Mouse (Mus musculus) forebrain, embryonic 15.5 days (tissue): ENCODE results near the gene Wdr18. TPM values are rescaled to one million over a fixed set of nuclear protein-coding genes. Genes with fewer than 3 reads are reported as not detected.

ENCODE experiments used
- ATAC-seq: fragments of 200-750 bp; cut with Nextera tagmentation; replicated peaks from 2 replicates; pipeline ENCODE4 v1.8.0; 2017; ENCODE audit warnings: mild to moderate bottlenecking, moderate TSS enrichment, moderate library complexity
- H3K27ac ChIP-seq: fragments of 300-500 bp; sonication (generic); replicated peaks from 2 replicates; pipeline ENCODE4 v1.5.1; 2015; ENCODE audit warnings: mild to moderate bottlenecking, inconsistent platforms
- H3K27me3 ChIP-seq: fragments of 300-500 bp; sonication (generic); 2 replicates; pipeline ENCODE4 v1.6.1; 2015; ENCODE audit warnings: inconsistent platforms
- H3K36me3 ChIP-seq: fragments of 300-500 bp; sonication (generic); 2 replicates; pipeline ENCODE4 v1.6.1; 2015; ENCODE audit warnings: mild to moderate bottlenecking, inconsistent platforms
- H3K4me1 ChIP-seq: fragments of 300-500 bp; sonication (generic); 2 replicates; pipeline ENCODE4 v1.6.1; 2015; ENCODE audit warnings: inconsistent platforms
- H3K4me2 ChIP-seq: fragments of 300-500 bp; sonication (generic); replicated peaks from 2 replicates; pipeline ENCODE4 v1.6.1; 2015; ENCODE audit warnings: mild to moderate bottlenecking, inconsistent platforms
- H3K4me3 ChIP-seq: fragments of 300-500 bp; sonication (generic); 2 replicates; pipeline ENCODE4 v1.5.1; 2015; ENCODE audit warnings: mild to moderate bottlenecking, inconsistent platforms
- H3K9ac ChIP-seq: fragments of 300-500 bp; sonication (generic); replicated peaks from 2 replicates; pipeline ENCODE4 v1.6.1; 2015; ENCODE audit warnings: mild to moderate bottlenecking, inconsistent platforms
- H3K9me3 ChIP-seq: fragments of 300-500 bp; sonication (generic); 2 replicates; pipeline ENCODE4 v1.6.1; 2016; ENCODE audit warnings: inconsistent platforms
- WGBS: fragments of 180-500 bp; shearing (Covaris S2); methylation state at CpG from one replicate; pipeline ENCODE4 v1.1.7; 2015; ENCODE audit warnings: mixed read lengths; 5-methylcytosine and 5-hydroxymethylcytosine counted together
- polyA plus RNA-seq: library from polyadenylated mRNA; unstranded; fragments of >200 nt; fragmentation: Nextera tagmentation; extraction: Ambion mirVana; gene quantifications from 2 replicates; pipeline ENCODE4 v1.2.1, GENCODE M21; 2015

Wdr18 gene
- polyA plus RNA-seq, 1 experiment from 2014 or later: 89.2 TPM

DNA sequence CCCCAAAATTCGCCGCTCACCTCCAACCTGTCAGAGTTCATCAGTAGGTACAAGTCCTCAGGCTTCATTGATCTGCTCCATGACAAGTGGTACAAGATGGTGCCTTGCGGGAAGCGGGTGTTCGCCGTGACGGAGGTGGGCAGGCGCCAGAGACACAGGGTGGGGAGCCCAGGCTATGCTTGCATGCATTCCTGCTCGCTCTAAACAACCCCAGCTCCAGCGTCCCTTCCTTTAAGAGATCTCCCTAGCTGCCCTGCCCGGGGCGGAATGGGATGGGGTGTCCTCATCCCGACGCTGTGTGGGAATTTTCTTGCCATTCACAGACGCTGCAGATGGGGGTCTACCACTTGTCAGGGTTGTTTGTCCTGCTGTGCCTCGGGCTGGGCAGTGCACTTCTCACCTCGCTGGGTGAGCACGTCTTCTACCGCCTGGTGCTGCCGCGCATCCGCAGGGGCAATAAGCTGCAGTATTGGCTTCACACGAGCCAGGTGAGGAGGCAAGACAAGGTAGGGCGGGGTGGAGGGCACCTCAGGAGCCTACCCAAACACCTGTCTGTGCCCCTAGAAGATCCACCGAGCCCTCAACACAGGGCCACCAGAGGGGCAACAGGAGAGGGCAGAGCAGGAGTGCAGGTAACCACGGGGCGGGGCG is 16.2 kb downstream of the Wdr18 start:
- ATAC-seq: no peak
- peaks cover 13% of the 10 kb centered on the region; the same call in 1 of the 2 replicates for H3K27me3 ChIP-seq
- peaks cover 6% of the 10 kb centered on the region; the same call in 1 of the 2 replicates for H3K4me1 ChIP-seq
- H3K9me3 ChIP-seq: no peaks in the 10 kb centered on the region
- no peak overlapping the region for H3K27ac ChIP-seq
- no peak overlapping the region for H3K9ac ChIP-seq
- 86% methylated on average over 28 of the region's 28 CpGs for WGBS
- H3K4me2 ChIP-seq: no peak overlapping the region
- H3K4me3 ChIP-seq: no peak overlapping the region
- H3K36me3 ChIP-seq: peaks cover 42% of the 10 kb centered on the region

DNA sequence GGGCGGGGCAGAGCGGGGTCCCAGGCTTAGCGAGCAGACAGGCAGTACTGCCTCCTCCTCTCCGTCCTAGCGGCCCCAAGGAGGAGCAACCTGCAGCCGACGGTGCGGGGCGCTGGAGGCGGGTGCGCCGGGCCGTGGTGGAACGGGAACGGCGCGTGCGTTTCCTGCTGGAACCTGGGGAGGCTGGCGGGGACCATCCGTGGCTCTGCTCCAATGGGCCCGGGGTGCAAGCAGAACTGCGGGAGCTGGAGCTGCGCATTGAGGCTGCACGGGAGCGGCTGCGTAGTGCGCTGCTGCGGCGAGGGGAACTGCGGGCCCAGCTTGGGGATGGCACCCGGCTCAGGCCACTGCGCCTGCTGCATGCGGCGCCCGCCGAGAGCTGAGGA is 16.8 kb downstream of the Wdr18 start:
- Histone ChIP-seq H3K4me2 (no peak overlapping the region), H3K4me1 (peaks cover 10% of the 10 kb centered on the region), H3K36me3 (peaks cover 42% of the 10 kb centered on the region), H3K27me3 (peaks cover 9% of the 10 kb centered on the region; the same call in 1 of the 2 replicates), H3K4me3 (no peak overlapping the region), H3K9ac (no peak overlapping the region), H3K9me3 (no peaks in the 10 kb centered on the region), H3K27ac (no peak overlapping the region)
- WGBS: 71% methylated on average over 36 of the region's 36 CpGs
- no peak for ATAC-seq

DNA sequence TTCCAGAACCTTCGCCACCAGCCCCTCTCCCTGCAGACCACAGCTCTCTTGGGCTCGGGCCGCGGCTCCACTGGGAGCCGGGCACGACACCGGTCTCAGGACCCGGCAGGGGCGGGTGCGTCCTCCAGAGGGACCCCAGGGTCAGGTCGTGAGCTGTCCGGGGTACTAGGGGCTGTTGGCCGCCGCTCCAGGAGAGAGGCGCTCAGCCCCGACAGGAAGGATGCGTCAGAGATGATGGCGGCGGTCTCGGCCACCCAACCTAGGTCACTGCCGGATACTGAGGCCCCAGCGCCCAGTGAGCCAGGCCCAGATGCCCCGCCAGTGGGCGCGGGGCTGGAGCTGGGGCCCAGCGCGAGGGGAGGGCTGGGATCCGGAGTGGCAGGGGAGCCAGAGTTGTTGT is 17.4 kb downstream of the Wdr18 start:
- no peak for ATAC-seq
- Histone ChIP-seq H3K36me3 (peaks cover 42% of the 10 kb centered on the region), H3K9me3 (no peaks in the 10 kb centered on the region), H3K4me2 (no peak overlapping the region), H3K9ac (no peak overlapping the region), H3K27ac (no peak overlapping the region), H3K4me1 (peaks cover 14% of the 10 kb centered on the region), H3K4me3 (no peak overlapping the region), H3K27me3 (0 out of 2 replicates have a peak, but pooled peaks cover 3% of the 10 kb centered on the region)
- 81% methylated on average over 27 of the region's 28 CpGs for WGBS

DNA sequence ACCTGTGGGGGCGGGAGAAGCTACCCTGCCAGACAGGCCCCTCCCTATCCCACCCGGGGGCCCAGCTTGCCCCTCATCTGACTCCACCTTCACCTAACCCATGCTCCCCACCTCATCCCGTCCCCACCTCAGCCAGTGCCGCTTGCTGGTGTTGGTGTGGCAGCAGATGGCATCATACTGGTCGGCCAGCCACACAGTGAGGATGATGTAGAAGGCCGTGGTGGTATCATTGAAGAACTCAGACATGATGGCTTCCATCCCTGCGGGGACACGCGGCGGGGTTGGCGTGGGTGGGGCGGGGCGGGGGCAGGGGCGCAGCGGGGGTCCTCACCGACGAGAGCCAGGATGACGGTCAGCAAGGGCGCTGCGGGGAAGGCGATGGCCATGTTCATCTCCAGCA is 18.1 kb downstream of the Wdr18 start:
- H3K4me3 ChIP-seq: no peak overlapping the region
- no peak overlapping the region for H3K9ac ChIP-seq
- 95% methylated on average over 21 of the region's 21 CpGs for WGBS
- no peak for ATAC-seq
- no peaks in the 10 kb centered on the region for H3K27me3 ChIP-seq
- no peak overlapping the region for H3K27ac ChIP-seq
- no peaks in the 10 kb centered on the region for H3K9me3 ChIP-seq
- peaks cover 22% of the 10 kb centered on the region for H3K4me1 ChIP-seq
- no peak overlapping the region for H3K4me2 ChIP-seq
- H3K36me3 ChIP-seq: peaks cover 42% of the 10 kb centered on the region

DNA sequence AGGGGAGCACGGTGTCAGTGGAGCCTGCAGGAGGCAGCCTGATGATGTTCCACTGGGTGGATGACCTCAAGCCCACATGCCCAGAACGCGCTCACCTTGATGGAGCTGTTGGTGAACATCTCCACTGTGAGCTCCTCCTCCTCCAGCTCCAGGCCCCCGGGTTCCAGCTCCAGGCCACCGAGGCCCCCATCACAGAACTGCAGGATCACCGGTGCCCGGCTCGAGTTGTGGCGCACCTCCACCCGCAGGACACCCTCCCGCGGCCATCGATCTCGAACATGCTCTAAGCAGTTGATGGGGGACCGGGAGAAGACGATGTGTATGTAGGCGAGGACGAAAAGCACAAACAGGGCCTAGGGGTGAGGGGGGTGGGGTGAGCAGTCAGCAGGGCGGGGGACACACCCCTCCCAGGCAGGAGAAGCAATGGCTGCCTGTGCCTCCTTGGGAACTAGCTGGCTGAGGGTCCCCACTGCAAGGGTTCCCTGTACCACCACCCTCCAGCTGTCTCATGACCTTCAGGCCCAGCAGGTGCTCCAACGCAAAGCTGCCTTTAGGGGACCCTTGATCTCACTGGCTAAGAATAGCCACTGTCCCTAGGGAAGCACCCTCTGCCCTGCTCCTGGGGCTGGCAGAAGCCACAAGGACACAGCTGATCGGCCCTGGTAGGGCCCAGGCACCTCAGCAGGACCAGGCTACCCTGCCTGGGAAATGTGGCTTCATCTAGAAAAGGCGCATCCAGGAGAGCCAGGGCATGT is 19.6 kb downstream of the Wdr18 start:
- Histone ChIP-seq H3K27me3 (no peaks in the 10 kb centered on the region), H3K27ac (no peak overlapping the region), H3K4me1 (peaks cover 29% of the 10 kb centered on the region), H3K4me3 (no peak overlapping the region), H3K4me2 (no peak overlapping the region), H3K36me3 (peaks cover 42% of the 10 kb centered on the region), H3K9me3 (no peaks in the 10 kb centered on the region), H3K9ac (no peak overlapping the region)
- 93% methylated on average over 22 of the region's 22 CpGs for WGBS
- ATAC-seq: no peak

DNA sequence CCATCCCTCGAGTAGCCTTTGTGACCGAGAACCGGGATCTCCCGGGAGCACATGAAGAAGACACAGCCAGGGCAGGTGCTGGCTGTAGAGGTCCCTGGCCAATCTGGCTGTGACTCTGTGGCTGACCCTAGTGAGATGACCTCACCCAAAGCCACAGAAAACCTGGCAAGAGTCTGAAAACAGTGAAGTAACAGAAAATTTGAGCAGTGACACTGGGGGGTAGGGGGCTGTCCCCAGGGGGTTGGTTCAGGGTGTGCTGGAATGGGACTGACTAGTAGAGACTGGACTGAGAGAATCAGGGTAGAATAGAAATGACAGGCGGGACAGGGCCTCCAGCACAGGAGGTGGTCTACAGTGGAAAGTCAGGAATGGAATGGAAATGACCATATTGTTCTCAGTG is 23.3 kb downstream of the Wdr18 start:
- WGBS: 83% methylated on average over 5 of the region's 5 CpGs
- peaks cover 17% of the 10 kb centered on the region for H3K27me3 ChIP-seq
- no peak for ATAC-seq
- peak overlapping the region; percentile 80 for H3K4me3 ChIP-seq
- H3K4me1 ChIP-seq: peaks cover 51% of the 10 kb centered on the region
- H3K9me3 ChIP-seq: no peaks in the 10 kb centered on the region
- peaks cover 11% of the 10 kb centered on the region for H3K36me3 ChIP-seq
- peak overlapping the region; percentile 91 for H3K9ac ChIP-seq
- peak overlapping the region; percentile 92 for H3K4me2 ChIP-seq
- peak overlapping the region; percentile 97 for H3K27ac ChIP-seq

DNA sequence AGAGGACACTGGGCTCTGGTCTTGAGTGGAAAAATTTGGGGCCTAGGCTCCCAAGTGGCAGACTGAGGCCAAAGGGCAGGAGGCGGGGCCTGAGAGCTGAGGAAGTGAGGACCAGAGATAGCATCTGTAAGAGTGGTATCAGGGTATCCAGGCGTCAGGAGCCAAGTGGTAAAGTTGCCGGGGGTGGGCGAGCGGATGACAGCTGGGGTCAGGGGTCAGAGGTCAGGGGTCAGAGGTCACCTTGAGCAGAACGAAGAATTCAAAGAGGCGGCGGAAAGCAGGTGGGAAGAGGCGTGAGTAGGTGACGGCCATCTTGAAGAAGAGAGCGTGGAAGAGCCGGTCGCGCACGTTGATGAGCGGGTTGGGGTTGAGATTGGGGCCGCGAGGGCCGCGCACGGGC is 23.7 kb downstream of the Wdr18 start:
- ATAC-seq: peak; percentile 2; the same call in 1 of the 2 replicates
- 1% methylated on average over 16 of the region's 21 CpGs for WGBS
- peak overlapping the region; percentile 97 for H3K27ac ChIP-seq
- H3K9me3 ChIP-seq: no peaks in the 10 kb centered on the region
- peak overlapping the region; percentile 91 for H3K9ac ChIP-seq
- peak overlapping the region; percentile 92 for H3K4me2 ChIP-seq
- peaks cover 6% of the 10 kb centered on the region for H3K36me3 ChIP-seq
- H3K4me3 ChIP-seq: peak overlapping the region; percentile 80
- H3K4me1 ChIP-seq: peaks cover 56% of the 10 kb centered on the region
- H3K27me3 ChIP-seq: peaks cover 21% of the 10 kb centered on the region

DNA sequence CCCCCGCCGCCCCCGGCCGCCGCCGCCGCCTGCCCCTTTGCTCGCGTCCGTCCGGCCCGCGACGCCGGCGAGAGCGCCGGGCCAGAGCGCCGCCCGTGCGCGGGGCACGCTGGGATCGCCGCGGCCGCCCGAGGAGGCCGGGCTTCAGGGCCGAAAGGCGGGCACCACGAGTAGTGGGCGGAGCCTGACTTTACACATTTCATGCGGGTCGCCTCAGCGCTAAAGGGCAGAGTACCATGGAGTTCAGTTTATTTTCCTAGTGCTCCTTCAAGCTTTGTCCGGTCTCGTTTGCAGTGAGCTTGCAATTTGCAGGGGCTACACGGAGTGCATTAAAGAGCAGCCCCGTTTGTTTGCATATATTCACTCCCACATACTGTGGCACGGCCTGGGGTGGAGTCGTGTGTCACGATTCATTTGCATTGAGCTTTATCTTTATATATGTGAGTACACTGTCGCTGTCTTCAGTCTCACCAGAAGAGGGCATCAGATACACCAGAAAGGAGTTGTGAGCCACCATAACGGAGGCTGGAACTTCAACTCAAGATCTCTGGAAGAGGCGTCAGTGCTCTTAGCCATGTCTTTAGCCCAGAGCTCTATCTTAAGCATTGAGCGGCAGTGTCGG is 24.4 kb downstream of the Wdr18 start, which contains the start of gene Tmem259:
Gene Tmem259 (minus strand): TSS at position 136 of the 622 bp plus-strand sequence.
- peak within 1 kb of the TSS; percentile 97 for H3K27ac ChIP-seq
- no peaks in the 10 kb centered on the region; the same call in 1 of the 2 replicates for H3K36me3 ChIP-seq
- H3K27me3 ChIP-seq: peaks cover 28% of the 10 kb centered on the region
- peak within 1 kb of the TSS; percentile 80 for H3K4me3 ChIP-seq
- H3K4me1 ChIP-seq: peaks cover 58% of the 10 kb centered on the region
- ATAC-seq: peak; percentile 82
- H3K9me3 ChIP-seq: no peaks in the 10 kb centered on the region
- H3K4me2 ChIP-seq: peak within 1 kb of the TSS; percentile 92
- under 1% methylated on average over 44 of the region's 49 CpGs for WGBS
- H3K9ac ChIP-seq: peak within 1 kb of the TSS; percentile 91

DNA sequence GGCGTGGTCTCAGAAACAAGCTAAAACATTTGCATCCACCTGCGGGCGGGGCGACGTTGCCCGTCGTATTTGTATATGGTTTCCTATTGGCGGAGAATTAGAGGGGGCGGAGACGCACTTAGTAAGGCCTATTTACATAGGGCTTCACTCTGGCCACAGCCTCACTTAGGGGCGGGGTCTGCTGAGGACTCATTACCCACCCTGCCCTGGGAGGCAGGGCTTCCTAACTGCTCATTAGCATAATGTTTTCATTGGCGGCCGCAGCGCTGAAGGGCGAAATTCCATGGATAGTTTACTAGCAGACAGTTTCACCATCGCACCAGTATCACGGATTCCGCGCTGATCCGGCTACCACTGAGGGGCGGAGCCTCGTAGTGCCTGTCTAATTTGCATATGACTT is 24.9 kb downstream of the Wdr18 start:
- H3K4me1 ChIP-seq: peaks cover 58% of the 10 kb centered on the region

DNA sequence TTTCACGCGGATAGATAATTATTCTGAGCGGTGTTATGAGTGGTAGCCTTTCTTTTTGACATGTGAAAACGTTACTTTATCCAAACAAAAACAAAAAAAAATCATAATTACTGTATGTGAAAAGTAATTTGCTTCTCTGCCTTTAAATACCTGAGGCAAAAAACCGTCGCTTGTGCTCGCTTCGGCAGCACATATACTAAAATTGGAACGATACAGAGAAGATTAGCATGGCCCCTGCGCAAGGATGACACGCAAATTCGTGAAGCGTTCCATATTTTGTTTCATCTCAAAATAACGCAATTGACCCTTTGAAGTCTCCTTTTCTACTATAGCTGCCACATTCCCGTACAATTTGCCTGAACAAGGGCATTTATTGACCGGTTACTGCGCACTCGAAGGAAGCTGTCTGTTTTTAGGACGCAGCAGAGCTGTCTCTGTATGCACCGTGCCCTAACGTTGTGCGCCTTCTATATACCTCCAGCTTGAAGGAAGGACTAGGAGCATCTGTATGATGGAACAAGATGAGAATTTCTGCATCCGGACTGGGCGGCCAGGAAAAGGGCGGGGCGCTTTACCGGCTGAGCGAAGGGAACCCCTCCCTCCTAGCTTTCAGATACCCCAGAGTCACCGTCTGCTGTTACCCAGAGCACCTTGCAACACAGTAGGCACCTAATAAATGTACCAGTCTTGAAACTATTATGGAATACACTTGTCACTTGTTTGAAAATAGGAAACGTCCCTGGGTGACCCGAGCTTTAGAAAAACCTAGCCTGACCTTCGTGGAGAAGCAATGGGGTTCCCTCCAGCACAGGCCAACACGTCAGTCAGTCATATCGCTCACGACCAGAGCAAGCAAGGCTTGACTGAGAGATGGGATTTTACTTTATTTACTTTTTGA is 25.6 kb downstream of the Wdr18 start:
- H3K4me2 ChIP-seq: peak overlapping the region; percentile 92
- H3K4me1 ChIP-seq: peaks cover 58% of the 10 kb centered on the region
- H3K9me3 ChIP-seq: no peaks in the 10 kb centered on the region
- no peak for ATAC-seq
- H3K36me3 ChIP-seq: no peaks in the 10 kb centered on the region
- H3K9ac ChIP-seq: peak overlapping the region; percentile 91
- 3% methylated on average over 35 of the region's 35 CpGs for WGBS
- H3K27ac ChIP-seq: peak overlapping the region; percentile 97
- H3K4me3 ChIP-seq: peak overlapping the region; percentile 80
- H3K27me3 ChIP-seq: peaks cover 36% of the 10 kb centered on the region

More for the DNA sequence above, 24.9 kb downstream of the Wdr18 start:
- Histone ChIP-seq H3K9me3 (no peaks in the 10 kb centered on the region), H3K36me3 (no peaks in the 10 kb centered on the region), H3K9ac (peak overlapping the region; percentile 91), H3K27me3 (peaks cover 33% of the 10 kb centered on the region), H3K4me2 (peak overlapping the region; percentile 92), H3K4me3 (peak overlapping the region; percentile 80), H3K27ac (peak overlapping the region; percentile 97)
- ATAC-seq: peak; percentile 94
- 0% methylated on average over 22 of the region's 22 CpGs for WGBS

DNA sequence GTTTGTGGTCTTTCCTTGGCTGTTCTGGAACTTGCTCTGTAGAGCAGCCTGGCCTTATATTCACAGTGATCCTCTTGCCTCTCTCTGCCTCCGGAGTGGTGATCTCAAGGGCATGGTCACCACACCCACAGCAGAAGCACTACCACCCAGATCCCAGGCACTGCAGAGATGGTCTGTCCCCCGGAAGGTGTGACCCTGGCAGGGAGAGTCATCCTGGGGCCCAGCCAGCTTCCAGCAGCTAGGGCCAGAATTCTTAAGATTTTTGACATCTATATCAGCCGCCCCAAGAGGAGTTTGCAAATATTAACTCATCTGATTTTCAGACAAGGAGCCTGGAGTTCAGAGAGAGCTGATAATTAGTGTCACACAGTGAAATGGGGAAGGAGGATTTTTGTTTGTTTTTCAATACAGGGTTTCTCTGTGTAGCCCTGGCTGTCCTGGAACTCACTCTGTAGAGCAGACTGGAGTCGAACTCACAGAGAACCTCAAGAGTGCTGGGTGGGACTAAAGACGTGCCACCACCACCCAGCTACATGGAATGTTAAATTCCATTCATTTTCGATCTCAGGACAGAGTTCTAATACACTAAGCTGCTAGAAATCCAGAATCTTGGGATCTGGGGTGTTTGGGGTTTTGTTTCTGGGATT is 26.4 kb downstream of the Wdr18 start:
- H3K27me3 ChIP-seq: peaks cover 44% of the 10 kb centered on the region
- peak overlapping the region; percentile 80 for H3K4me3 ChIP-seq
- ATAC-seq: no peak
- peak overlapping the region; percentile 97 for H3K27ac ChIP-seq
- H3K9me3 ChIP-seq: no peaks in the 10 kb centered on the region
- H3K36me3 ChIP-seq: no peaks in the 10 kb centered on the region
- peak overlapping the region; percentile 91 for H3K9ac ChIP-seq
- H3K4me1 ChIP-seq: peaks cover 52% of the 10 kb centered on the region
- 46% methylated on average over 6 of the region's 6 CpGs for WGBS
- H3K4me2 ChIP-seq: peak overlapping the region; percentile 92
